Mouse (Mus musculus) MEL (cell line): ENCODE data around the gene Figla.

Source experiments
- CTCF ChIP-seq, 3 experiments: IDR thresholded peaks in 2 of 3; conservative IDR thresholded peaks in 1 of 3; 2 replicates each; pipeline ENCODE4 v1.5.1; 2011 to 2012; ENCODE audit warnings: low read length in 3 of 3, low read depth in 2 of 3, mild to moderate bottlenecking in 2 of 3, improper control_type of control experiment in 1 of 3, inconsistent platforms in 1 of 3, mixed read lengths in 1 of 3, moderate library complexity in 1 of 3; ENCODE audit not compliant: control insufficient read depth in 1 of 3, insufficient read depth in 1 of 3, poor library complexity in 1 of 3, severe bottlenecking in 1 of 3
- GATA1 ChIP-seq: IDR thresholded peaks from 2 replicates; pipeline ENCODE4 v1.6.1; 2011; ENCODE audit warnings: low read depth, low read length, improper control_type of control experiment
- MEF2A ChIP-seq: IDR thresholded peaks from 2 replicates; pipeline ENCODE4 v1.6.1; 2014; ENCODE audit warnings: low read depth, mild to moderate bottlenecking, inconsistent platforms, low read length, improper control_type of control experiment; ENCODE audit not compliant: poor library complexity, insufficient replicate concordance, severe bottlenecking; ENCODE audit errors: extremely low read depth
- MXI1 ChIP-seq: IDR thresholded peaks from 2 replicates; pipeline ENCODE4 v1.6.1; 2011; ENCODE audit warnings: mild to moderate bottlenecking, low read depth, low read length, improper control_type of control experiment
- USF1 ChIP-seq: IDR thresholded peaks from 2 replicates; pipeline ENCODE4 v1.6.1; 2014; ENCODE audit warnings: low read depth, mild to moderate bottlenecking, inconsistent platforms, low read length, improper control_type of control experiment, moderate library complexity

DNA sequence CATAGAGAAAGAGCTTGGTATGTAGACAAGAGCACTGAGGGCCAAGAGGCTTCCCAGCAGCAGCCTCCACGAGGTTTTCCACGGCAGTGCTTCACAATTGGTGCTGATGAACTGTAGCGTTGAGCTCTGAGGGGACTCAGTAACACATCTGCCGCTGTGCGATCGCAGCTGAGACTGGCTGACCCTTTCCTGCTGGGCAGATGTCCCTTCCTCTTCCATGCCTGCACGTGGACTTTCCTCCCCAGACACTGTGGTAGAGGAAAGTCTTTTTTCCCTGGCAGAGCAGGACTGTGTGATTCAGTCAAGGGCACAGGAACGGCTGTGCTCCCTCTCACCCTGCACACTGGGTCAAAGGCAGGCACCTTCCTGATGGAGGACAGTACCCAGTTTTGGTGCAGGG is 31.6 kb upstream of the Figla start:
- TF ChIP-seq CTCF (IDR thresholded peaks at IDR 0.05 in 2 of 3, conservative IDR thresholded peaks at IDR 0.05 in 1 of 3; ENCODE audit: control insufficient read depth in 1 of 3, insufficient read depth in 1 of 3, low read depth in 2 of 3, low read length in 3 of 3, poor library complexity in 1 of 3, severe bottlenecking in 1 of 3) (no peak), GATA1 (no peak), MEF2A (no peak), MXI1 (no peak), USF1 (no peak)
